Mouse (Mus musculus) kidney, embryonic 15.5 days (tissue): ENCODE measurements at regions not wholly inside any gene's neighbourhood (a gene's known extent, or its start where the extent isn't known, plus 50 kb on each side); places are given as distances from the start of the nearest gene placed in this dataset.

Experiments used
- ATAC-seq: fragments of 200-750 bp; cut with Nextera tagmentation; replicated peaks from 2 replicates; pipeline ENCODE4 v1.8.0; 2017; ENCODE audit warnings: moderate TSS enrichment; ENCODE audit not compliant: low FRiP score
- H3K27ac ChIP-seq: fragments of 300-500 bp; sonication (generic); 2 replicates; pipeline ENCODE4 v1.5.1; 2015; ENCODE audit warnings: mild to moderate bottlenecking, inconsistent platforms
- H3K27me3 ChIP-seq: fragments of 300-500 bp; sonication (generic); 2 replicates; pipeline ENCODE4 v1.6.1; 2015; ENCODE audit warnings: inconsistent platforms
- H3K36me3 ChIP-seq: fragments of 300-500 bp; sonication (generic); 2 replicates; pipeline ENCODE4 v1.6.1; 2015; ENCODE audit warnings: inconsistent platforms
- H3K4me1 ChIP-seq: fragments of 300-500 bp; sonication (generic); 2 replicates; pipeline ENCODE4 v1.6.1; 2015; ENCODE audit warnings: inconsistent platforms
- H3K4me2 ChIP-seq: fragments of 300-500 bp; sonication (generic); 2 replicates; pipeline ENCODE4 v1.6.1; 2015; ENCODE audit warnings: moderate library complexity, mild to moderate bottlenecking, inconsistent platforms
- H3K4me3 ChIP-seq: fragments of 300-500 bp; sonication (generic); replicated peaks from 2 replicates; pipeline ENCODE4 v1.5.1; 2015; ENCODE audit warnings: mild to moderate bottlenecking, inconsistent platforms
- H3K9ac ChIP-seq: fragments of 300-500 bp; sonication (generic); 2 replicates; pipeline ENCODE4 v1.6.1; 2015; ENCODE audit warnings: mild to moderate bottlenecking, inconsistent platforms
- H3K9me3 ChIP-seq: fragments of 300-500 bp; sonication (generic); replicated peaks from 2 replicates; pipeline ENCODE4 v1.6.1; 2016; ENCODE audit warnings: inconsistent platforms
- WGBS: fragments of 180-500 bp; shearing (Covaris S2); methylation state at CpG from one replicate; pipeline ENCODE4 v1.1.7; 2015; ENCODE audit warnings: mixed read lengths; 5-methylcytosine and 5-hydroxymethylcytosine counted together

GRCm38 (mm10) chr1:35243339-35243738 lies 393.6 kb downstream of the Plekhb2 start:
- no peaks in the 10 kb centered on the region for H3K9me3 ChIP-seq
- no peaks in the 10 kb centered on the region for H3K27me3 ChIP-seq
- ATAC-seq: no peak
- H3K4me1 ChIP-seq: no peaks in the 10 kb centered on the region
- no peaks in the 10 kb centered on the region for H3K36me3 ChIP-seq
- no peak overlapping the region for H3K4me2 ChIP-seq
- no peak overlapping the region for H3K9ac ChIP-seq
- H3K27ac ChIP-seq: no peak overlapping the region
- H3K4me3 ChIP-seq: no peak overlapping the region
- 59% methylated on average over 6 of the region's 6 CpGs for WGBS

- 94% methylated on average over 1 of the region's 1 CpGs for WGBS
Measured at GRCm38 (mm10) chr1:35265125-35265524, 415.3 kb downstream of the Plekhb2 start.

GRCm38 (mm10) chr1:35266626-35267025 lies 416.9 kb downstream of the Plekhb2 start:
- H3K9me3 ChIP-seq: no peaks in the 10 kb centered on the region

More at GRCm38 (mm10) chr1:35265125-35265524, 415.3 kb downstream of the Plekhb2 start:
- Histone ChIP-seq H3K36me3 (no peaks in the 10 kb centered on the region), H3K27me3 (no peaks in the 10 kb centered on the region), H3K4me2 (no peak overlapping the region), H3K27ac (no peak overlapping the region), H3K9me3 (no peaks in the 10 kb centered on the region), H3K4me3 (no peak overlapping the region), H3K9ac (no peak overlapping the region), H3K4me1 (no peaks in the 10 kb centered on the region)
- ATAC-seq: no peak

GRCm38 (mm10) chr1:35267883-35268282 lies 418.1 kb downstream of the Plekhb2 start:
- H3K36me3 ChIP-seq: no peaks in the 10 kb centered on the region
- H3K27ac ChIP-seq: no peak overlapping the region
- no peaks in the 10 kb centered on the region for H3K27me3 ChIP-seq
- H3K9me3 ChIP-seq: no peaks in the 10 kb centered on the region
- H3K4me1 ChIP-seq: no peaks in the 10 kb centered on the region
- ATAC-seq: no peak
- H3K4me3 ChIP-seq: no peak overlapping the region
- 90% methylated on average over 7 of the region's 7 CpGs for WGBS
- H3K9ac ChIP-seq: no peak overlapping the region
- no peak overlapping the region for H3K4me2 ChIP-seq

More at GRCm38 (mm10) chr1:35266626-35267025, 416.9 kb downstream of the Plekhb2 start:
- Histone ChIP-seq H3K27me3 (no peaks in the 10 kb centered on the region), H3K4me1 (no peaks in the 10 kb centered on the region), H3K36me3 (no peaks in the 10 kb centered on the region), H3K9ac (no peak overlapping the region), H3K4me2 (no peak overlapping the region), H3K27ac (no peak overlapping the region), H3K4me3 (no peak overlapping the region)
- 53% methylated on average over 7 of the region's 7 CpGs for WGBS
- ATAC-seq: no peak

- H3K4me1 ChIP-seq: no peaks in the 10 kb centered on the region
- H3K27ac ChIP-seq: no peak overlapping the region
- WGBS: 70% methylated on average over 8 of the region's 8 CpGs
- H3K27me3 ChIP-seq: no peaks in the 10 kb centered on the region
- no peak for ATAC-seq
- no peak overlapping the region for H3K9ac ChIP-seq
- H3K4me2 ChIP-seq: no peak overlapping the region
- no peaks in the 10 kb centered on the region for H3K36me3 ChIP-seq
- H3K9me3 ChIP-seq: no peaks in the 10 kb centered on the region
- no peak overlapping the region for H3K4me3 ChIP-seq
Measured at GRCm38 (mm10) chr1:35274978-35275377, 425.2 kb downstream of the Plekhb2 start.
